Mouse (Mus musculus): ENCODE results near the gene Prdm16.

DNA sequence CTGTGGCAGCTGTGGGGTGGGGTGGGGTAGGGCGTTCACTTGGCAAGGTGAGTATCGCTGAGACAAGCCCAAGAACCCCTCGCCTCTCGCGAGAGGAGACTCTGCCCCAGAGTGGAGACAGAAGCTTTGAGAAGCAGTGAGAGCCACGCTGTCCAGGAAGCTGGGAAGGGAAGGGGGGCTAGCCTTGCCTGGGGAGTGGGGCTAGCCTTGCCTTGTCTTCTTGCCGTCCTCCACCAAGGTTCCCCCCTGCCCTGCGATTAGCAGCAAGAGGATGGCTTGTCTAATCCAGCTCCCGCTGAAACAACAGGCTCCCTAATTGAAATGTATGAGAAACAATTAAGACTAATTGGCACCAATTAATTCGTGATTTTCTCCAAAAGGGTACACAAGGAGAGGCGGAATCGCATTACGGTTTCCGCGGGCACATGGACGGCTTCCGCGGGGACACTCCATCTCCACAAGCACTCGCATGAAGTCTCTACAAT lies 227.4 kb downstream of the Prdm16 start:
- no peak for TF ChIP-seq CTCF (IDR thresholded peaks at IDR 0.05; ENCODE audit: borderline replicate concordance, insufficient read depth, low read depth, low read length)
- no peak for TF ChIP-seq POLR2A (IDR thresholded peaks at IDR 0.05; ENCODE audit: borderline replicate concordance, insufficient read depth, low read length)

Data from cerebellum, adult 2 months (tissue).